Mouse (Mus musculus): ENCODE data around the gene Ect2l.
"Not testable (repeated sequence)": the region's sequence is repeated elsewhere in the genome, so short reads cannot be mapped to it uniquely, and the experiment has no call there.

Ect2l gene

GRCm38 (mm10) chr10:18191706-18192105 is 19.0 kb downstream of the Ect2l start:
- DNase-seq (ENCODE audit: low read depth, low spot score), result no peak

DNA sequence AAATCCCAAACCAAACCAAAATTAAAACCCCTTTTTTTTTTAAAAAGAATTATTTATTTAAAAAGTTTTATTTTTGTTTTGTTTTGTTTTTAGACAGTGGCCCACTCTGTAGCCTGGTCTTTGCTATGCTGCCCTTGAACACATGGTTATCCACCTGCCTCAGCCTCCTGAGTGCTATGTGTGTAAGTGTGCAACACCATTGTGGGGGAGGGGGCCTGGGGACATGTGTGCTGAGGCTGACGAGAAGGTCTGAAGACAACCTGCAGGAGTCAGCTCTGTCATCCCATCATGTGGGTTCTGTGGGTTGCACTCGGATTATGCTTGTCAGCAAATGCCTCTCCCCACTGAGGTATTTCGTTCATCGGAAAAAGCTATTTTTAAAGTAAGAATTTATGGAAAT is 21.2 kb downstream of the Ect2l start:
- no peak for DNase-seq (ENCODE audit: low read depth, low spot score)

DNA sequence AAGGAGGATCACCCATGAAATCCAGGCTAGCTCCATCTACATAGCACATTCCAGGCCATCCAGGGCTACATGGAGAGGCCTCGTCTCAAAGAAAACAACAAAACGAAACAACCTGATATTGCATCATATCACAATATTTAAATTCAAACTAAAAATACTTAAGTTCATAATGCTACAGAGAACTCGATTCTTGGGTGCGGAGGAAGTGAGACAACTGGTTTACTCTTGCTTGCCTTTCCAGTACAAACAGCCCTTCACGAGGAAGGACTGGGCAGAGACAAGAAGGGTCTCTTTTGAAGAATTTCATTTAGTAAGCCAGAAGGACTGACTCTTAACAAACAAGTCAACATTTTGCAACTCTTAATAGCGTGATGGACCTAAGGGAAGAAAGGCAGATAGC is 22.1 kb downstream of the Ect2l start:
- no peak for DNase-seq (ENCODE audit: low read depth, low spot score)

DNA sequence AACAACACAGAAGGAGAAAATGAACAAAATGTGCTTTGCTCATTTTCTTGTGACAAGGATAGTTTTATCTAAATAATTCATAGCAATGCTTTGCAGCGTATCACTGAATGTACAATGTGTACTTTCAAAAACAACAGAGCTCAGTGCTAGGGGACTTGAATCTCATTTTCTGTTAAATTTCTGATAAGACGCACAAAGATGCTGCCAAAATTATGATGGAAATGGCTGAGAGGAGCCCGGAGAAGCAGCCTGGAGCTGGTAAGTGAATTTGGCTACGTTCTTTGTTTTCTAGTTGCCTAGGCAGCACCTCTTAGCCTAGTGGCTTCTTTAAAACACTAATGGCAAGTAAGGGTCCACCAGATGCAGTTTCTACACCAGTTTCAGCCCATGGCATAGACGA is 28.4 kb downstream of the Ect2l start:
- DNase-seq (ENCODE audit: low read depth, low spot score), result no peak

- DNase-seq (ENCODE audit: low read depth, low spot score), result no peak
Observed at GRCm38 (mm10) chr10:18177304-18177703, 33.4 kb downstream of the Ect2l start.

DNA sequence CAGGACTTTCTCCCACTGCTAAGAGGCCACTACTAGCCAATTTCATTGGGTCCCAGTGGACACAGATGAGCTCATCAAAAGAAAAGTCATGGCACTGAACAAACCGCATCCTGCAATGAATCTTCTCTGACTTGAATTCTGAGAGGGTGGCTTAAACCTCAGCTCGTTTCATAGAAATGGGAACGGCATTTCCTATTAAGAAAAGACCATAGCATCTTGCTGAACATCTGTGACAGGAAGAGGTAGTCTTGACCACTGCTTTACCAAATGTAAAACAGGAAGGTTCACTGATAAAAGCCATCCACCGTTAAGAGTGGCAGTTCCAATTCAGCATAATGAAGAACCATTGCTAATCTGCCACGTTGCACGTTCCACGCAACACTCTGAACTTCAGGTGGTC is 34.0 kb downstream of the Ect2l start:
- no peak for DNase-seq (ENCODE audit: low read depth, low spot score)

GRCm38 (mm10) chr10:18175087-18175486 is 35.6 kb downstream of the Ect2l start:
- DNase-seq (ENCODE audit: low read depth, low spot score), result no peak

GRCm38 (mm10) chr10:18162435-18162971 is 48.2 kb downstream of the Ect2l start:
- DNase-seq (ENCODE audit: low read depth, low spot score), result no peak

GRCm38 (mm10) chr10:18147224-18147623 is 63.5 kb downstream of the Ect2l start:
- no peak for DNase-seq (ENCODE audit: low read depth, low spot score)

GRCm38 (mm10) chr10:18142231-18142630 is 68.5 kb downstream of the Ect2l start:
- DNase-seq (ENCODE audit: low read depth, low spot score), result no peak

DNA sequence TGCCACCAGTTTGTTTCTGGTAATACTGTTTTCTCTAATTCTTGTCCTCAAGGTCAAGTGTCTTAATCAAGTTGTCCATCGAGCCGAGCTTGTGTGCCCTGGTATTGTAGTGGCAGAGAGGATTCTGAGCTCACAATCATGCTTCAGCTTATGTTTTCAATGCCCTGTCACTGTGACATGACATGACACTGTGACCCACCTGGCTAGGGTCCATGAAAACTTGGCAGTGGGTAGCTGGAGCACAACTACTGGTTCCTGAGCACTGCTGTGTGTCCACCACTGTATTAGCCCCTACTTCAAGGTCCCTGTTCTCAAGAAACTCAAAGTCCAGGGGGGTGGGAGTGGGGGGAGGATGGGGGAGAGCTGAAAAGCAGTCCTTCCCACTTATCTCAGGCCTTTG is 69.3 kb downstream of the Ect2l start:
- no peak for DNase-seq (ENCODE audit: low read depth, low spot score)

- DNase-seq (ENCODE audit: low read depth, low spot score), result no peak
Observed at GRCm38 (mm10) chr10:18139615-18140014, 71.1 kb downstream of the Ect2l start.

DNA sequence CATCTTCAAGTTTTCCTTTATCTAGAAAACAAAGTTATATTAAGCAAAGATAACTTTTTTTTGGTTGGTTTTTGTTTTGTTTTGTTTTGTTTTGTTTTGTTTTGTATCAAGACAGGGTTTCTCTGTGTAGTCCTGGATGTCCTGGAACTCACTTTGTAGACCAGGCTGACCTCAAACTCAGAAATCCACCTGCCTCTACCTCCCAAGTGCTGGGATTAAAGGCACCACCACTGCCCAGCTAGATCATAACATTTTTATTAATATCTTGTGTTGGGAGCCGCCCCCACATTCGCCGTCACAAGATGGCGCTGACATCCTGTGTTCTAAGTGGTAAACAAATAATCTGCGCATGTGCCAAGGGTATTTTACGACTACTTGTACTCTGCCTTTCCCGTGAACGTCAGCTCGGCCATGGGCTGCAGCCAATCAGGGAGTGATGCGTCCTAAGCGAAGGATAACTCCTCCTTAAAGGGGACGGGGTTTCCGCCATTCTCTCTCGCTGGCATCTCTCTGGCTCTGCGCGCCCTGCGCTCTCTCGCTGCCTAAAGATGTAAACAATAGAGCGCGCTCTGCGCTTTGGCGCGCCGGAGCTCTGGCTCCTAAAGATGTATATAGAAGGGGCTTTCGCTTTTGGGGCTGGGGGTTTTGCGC is 71.7 kb downstream of the Ect2l start:
- not testable (repeated sequence) for DNase-seq (ENCODE audit: low read depth, low spot score)

DNA sequence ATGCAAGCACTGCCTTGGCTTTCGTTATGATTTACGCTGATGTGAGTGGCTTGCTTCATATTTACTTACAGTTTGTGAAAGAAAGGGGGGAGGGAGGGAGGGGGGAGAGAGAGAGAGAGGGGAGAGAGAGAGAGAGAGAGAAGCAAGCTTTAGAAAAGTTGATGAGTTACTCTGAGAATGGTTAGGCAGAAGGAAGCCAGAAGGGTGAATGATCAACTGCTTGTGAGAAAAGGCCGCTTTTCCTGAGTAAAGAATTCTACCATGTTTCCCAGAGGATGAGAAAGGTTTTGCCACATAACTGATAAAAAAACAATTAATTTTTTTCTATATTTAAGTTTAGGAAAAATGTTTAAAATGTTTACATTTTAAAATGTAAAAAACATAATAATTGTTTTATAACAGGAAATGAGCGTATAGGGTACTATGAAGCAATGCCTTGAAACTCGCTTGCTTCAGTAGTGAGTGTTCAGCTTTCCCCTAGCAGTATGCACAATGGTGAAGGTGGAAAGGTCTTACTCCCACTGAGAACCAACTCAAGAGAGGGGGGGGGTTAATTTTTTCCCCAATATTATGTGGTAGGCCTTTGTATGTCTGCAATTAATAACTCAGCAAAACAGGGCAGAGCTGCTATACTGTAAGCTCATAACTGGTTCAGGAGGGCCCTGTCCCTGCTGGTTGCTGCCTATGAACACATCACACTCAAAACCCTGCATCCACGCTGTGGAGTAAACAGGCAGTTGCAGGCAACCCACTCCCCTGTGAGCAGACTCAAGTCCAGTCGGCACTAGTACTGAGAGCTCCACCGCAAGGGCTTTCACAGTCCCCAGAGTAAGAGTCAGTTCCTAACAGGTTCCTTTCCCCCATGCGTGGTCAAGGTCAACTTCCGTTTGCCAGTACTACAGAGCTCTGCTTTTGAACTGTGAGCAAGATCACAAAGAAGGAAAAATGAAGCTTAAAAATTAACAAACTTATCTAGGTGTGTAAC is 78.7 kb downstream of the Ect2l start:
- DNase-seq (ENCODE audit: low read depth, low spot score), result no peak

DNA sequence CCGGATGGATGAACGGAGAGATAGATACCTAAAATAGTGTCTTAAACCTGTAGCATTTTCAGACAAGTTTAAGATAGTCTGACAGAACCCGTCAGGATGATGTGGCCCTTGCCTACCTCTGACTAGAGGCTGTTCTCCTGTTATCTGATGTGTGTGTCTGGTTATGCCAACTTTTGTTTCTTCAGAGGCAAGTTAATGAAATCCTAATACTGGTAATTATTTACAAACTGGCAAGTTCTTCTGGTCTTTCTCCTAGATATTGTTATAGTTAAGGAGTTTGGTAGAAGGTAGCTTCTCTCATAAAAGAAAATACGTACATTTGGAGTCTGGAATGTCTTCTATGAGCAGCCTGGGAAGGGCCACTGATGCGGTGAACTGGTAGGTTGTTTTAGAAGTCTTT is 80.4 kb downstream of the Ect2l start:
- DNase-seq (ENCODE audit: low read depth, low spot score), result no peak

DNA sequence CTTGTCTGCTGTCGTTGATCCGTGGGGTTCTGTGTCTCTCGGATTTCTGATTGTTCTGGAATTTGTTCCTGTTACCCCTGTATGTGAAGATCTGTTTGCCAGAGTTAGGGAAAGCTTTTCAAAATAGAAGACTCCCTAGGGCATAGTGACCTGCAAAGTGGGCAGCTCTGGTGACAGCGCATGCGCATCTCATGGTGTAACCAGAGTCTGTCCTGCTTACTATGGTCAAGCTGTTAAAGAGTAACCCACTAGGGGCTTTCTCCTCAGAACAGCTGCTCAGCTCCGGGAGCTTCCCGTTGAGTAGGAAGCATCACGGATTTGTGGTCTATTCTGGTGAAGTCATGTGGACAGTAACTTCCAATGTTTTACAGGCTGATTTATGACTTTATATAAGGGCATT is 92.4 kb downstream of the Ect2l start:
- DNase-seq (ENCODE audit: low read depth, low spot score), result no peak

GRCm38 (mm10) chr10:18113473-18114093 is 97.1 kb downstream of the Ect2l start:
- no peak for DNase-seq (ENCODE audit: low read depth, low spot score)

GRCm38 (mm10) chr10:18110940-18111339 is 99.8 kb downstream of the Ect2l start:
- DNase-seq (ENCODE audit: low read depth, low spot score), result no peak

- peak; percentile 31 for DNase-seq (ENCODE audit: low read depth, low spot score)
Observed at GRCm38 (mm10) chr10:18107471-18107870, 103.2 kb downstream of the Ect2l start.

GRCm38 (mm10) chr10:18102166-18102565 is 108.5 kb downstream of the Ect2l start:
- DNase-seq (ENCODE audit: low read depth, low spot score), result no peak

GRCm38 (mm10) chr10:18090691-18091090 is 120.0 kb downstream of the Ect2l start:
- no peak for DNase-seq (ENCODE audit: low read depth, low spot score)

DNA sequence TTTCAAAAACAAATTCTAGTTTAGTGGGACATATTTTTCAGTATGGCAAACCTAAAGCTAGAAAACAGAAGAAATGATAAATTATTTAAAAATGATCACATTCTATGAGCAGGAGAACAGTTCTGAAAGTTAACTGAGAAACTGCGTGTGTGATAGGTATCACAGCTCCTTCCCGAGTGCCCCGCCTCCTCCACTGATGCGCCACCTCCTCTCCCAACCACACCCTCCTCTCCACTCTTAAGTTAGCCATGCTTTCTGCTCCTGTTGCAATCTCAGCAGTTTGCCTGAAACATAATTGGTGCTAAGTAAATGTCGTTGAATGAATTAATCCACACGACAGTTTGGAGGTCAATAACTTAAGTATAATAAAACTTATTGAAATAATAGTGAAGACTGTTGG is 127.9 kb downstream of the Ect2l start:
- DNase-seq (ENCODE audit: low read depth, low spot score), result peak; percentile 6

Data from 3T3-L1 (cell line).